Mouse (Mus musculus) liver, adult 2 months (tissue): ENCODE results near the gene Hmx2. TPM values are rescaled to one million over a fixed set of nuclear protein-coding genes. Genes with fewer than 3 reads are reported as not detected.

Source experiments
- DNase-seq: peaks from one replicate; pipeline ENCODE4 v3.0.0-alpha.2; 2011; ENCODE audit warnings: low read depth, low spot score; ENCODE audit errors: extremely low read depth
- H3K27ac ChIP-seq: fragments of 200-500 bp; replicated peaks from 2 replicates; pipeline ENCODE4 v1.5.1; 2012; ENCODE audit warnings: low read depth, mild to moderate bottlenecking, control low read depth, inconsistent platforms, low read length; ENCODE audit not compliant: insufficient read depth
- H3K27me3 ChIP-seq: fragments of 200-500 bp; 2 replicates; pipeline ENCODE4 v1.6.1; 2012; ENCODE audit warnings: mild to moderate bottlenecking, moderate library complexity, low read length, inconsistent platforms; ENCODE audit not compliant: control insufficient read depth, insufficient read depth
- H3K36me3 ChIP-seq: fragments of 200-500 bp; 2 replicates; pipeline ENCODE4 v1.6.1; 2012; ENCODE audit warnings: low read length, inconsistent platforms; ENCODE audit not compliant: control insufficient read depth, insufficient read depth
- H3K4me1 ChIP-seq: fragments of 200-500 bp; 2 replicates; pipeline ENCODE4 v1.6.1; 2011; ENCODE audit warnings: low read length; ENCODE audit not compliant: control insufficient read depth, insufficient read depth
- H3K4me3 ChIP-seq: fragments of 200-500 bp; 2 replicates; pipeline ENCODE4 v1.5.1; 2011; ENCODE audit warnings: low read depth, mild to moderate bottlenecking, control low read depth, low read length, moderate library complexity; ENCODE audit not compliant: insufficient read depth
- H3K79me2 ChIP-seq: fragments of 200-500 bp; 2 replicates; pipeline ENCODE4 v1.6.1; 2012; ENCODE audit warnings: inconsistent platforms, mild to moderate bottlenecking, low read length, moderate library complexity; ENCODE audit not compliant: control insufficient read depth, insufficient read depth
- H3K9ac ChIP-seq: fragments of 200-500 bp; 2 replicates; pipeline ENCODE4 v1.6.1; 2012; ENCODE audit warnings: low read depth, mild to moderate bottlenecking, control low read depth, inconsistent platforms, low read length
- CTCF ChIP-seq: fragments of 200-500 bp; IDR thresholded peaks from 2 replicates; pipeline ENCODE4 v1.5.1; 2011; ENCODE audit warnings: low read depth, low read length, control low read depth
- POLR2A ChIP-seq: fragments of 200-500 bp; IDR thresholded peaks from 2 replicates; pipeline ENCODE4 v1.6.1; 2011; ENCODE audit warnings: low read length, control low read depth; ENCODE audit not compliant: insufficient read depth; ENCODE audit errors: extremely low read depth
- WGBS: fragments of 180-500 bp; shearing (Covaris S2); methylation state at CpG from one replicate; pipeline ENCODE4 v1.1.7; 2018; 5-methylcytosine and 5-hydroxymethylcytosine counted together
- polyA plus RNA-seq: library from polyadenylated mRNA; depleted of rRNA; stranded (reverse); fragments of >200 nt; gene quantifications from 2 replicates; pipeline ENCODE4 v1.2.3, GENCODE M21; 2012; rRNA removed
- total RNA-seq: library from RNA; depleted of rRNA; stranded (reverse); fragments of >200 nt; gene quantifications from 2 replicates; pipeline ENCODE4 v1.2.3, GENCODE M21; 2014; rRNA removed

Hmx2 gene
- total RNA-seq (not detected in 2 replicates), polyA plus RNA-seq (not detected in 2 replicates)

DNA sequence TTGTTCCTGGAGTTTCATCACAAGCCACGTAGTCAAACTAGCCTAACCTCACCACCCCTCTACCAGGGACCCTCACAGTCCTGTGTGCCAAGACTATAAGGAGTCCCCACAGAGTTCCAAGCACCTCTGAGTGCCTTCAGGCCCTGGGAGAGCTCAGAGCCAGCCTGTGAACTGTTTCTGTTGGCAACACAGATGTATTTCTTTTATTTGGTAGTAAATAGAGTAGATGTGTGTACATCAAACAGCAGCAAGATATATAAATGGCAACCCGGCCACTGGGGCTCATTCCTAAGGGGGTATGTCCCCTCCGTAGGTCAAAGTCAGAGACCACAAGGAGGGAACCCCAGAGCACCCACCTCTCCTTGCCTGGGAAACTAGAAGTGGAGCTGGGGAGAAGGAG is at the start of gene Hmx2:
Gene Hmx2, plus strand, starts transcription at position 301 of the 400 bp plus-strand sequence.
- TF ChIP-seq CTCF (no peak), POLR2A (no peak)
- H3K4me3 ChIP-seq, result no peak within 1 kb of the TSS
- no peak within 1 kb of the TSS for H3K9ac ChIP-seq
- DNase-seq, result no peak
- no peaks in the 10 kb centered on the region for H3K36me3 ChIP-seq
- WGBS, result 7% methylated on average over 3 of the region's 3 CpGs
- H3K4me1 ChIP-seq, result peaks cover 3% of the 10 kb centered on the region; the same call in 1 of the 2 replicates
- H3K27me3 ChIP-seq, result peaks cover 55% of the 10 kb centered on the region
- H3K79me2 ChIP-seq, result no peaks in the 10 kb centered on the region
- no peak within 1 kb of the TSS for H3K27ac ChIP-seq

DNA sequence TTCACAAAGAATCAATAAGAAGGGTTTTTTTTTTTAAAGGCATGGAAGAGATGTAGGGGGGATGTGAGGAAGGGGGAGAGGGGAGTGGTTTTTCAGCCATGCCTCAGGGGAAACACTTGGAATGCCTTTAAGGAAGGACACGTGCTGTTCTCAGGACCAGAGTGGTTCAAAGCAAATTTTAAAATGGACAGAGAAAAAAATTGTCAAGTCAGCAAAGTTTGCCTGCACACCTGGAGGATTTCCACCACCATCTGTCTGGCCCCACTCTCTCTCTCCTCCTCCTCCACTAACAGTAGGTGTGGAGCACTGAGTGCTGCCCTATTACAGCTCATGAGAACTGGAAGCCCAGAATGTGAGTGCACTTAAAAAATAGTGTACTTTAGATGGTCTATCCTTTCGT is 44.8 kb upstream of the Hmx2 start:
- WGBS, result 66% methylated on average over 2 of the region's 2 CpGs
- Histone ChIP-seq H3K27ac (no peak overlapping the region), H3K79me2 (no peaks in the 10 kb centered on the region), H3K9ac (no peak overlapping the region), H3K36me3 (no peaks in the 10 kb centered on the region), H3K4me3 (no peak overlapping the region), H3K4me1 (no peaks in the 10 kb centered on the region), H3K27me3 (no peaks in the 10 kb centered on the region)
- no peak for TF ChIP-seq POLR2A
- TF ChIP-seq CTCF, result no peak
- no peak for DNase-seq

DNA sequence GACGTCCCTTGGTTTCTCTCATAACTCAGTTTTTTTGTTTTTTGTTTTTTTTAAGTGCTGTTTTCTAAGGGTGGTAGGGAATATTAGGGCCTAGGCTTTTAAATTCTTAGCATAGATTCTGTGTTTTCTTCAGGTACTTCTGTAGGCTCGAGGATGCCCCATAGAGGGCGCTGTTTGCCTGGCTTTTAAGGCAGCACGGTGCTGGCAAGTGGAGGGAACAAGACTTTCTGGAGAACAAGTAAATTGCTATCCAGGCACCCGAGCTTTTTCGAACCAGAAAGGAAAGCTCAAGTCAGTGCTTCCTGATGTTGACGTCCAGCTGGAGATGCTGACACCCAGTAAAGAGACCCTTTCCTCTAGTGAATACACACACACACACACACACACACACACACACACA is 8.6 kb upstream of the Hmx2 start:
- under 1% methylated on average over 7 of the region's 7 CpGs for WGBS
- no peak for TF ChIP-seq POLR2A
- peak; percentile 87 for TF ChIP-seq CTCF
- Histone ChIP-seq H3K9ac (no peak overlapping the region), H3K27me3 (peaks cover 28% of the 10 kb centered on the region), H3K4me1 (peaks cover 3% of the 10 kb centered on the region; the same call in 1 of the 2 replicates), H3K79me2 (no peaks in the 10 kb centered on the region), H3K4me3 (no peak overlapping the region), H3K27ac (no peak overlapping the region), H3K36me3 (no peaks in the 10 kb centered on the region)
- DNase-seq, result peak; percentile 56

DNA sequence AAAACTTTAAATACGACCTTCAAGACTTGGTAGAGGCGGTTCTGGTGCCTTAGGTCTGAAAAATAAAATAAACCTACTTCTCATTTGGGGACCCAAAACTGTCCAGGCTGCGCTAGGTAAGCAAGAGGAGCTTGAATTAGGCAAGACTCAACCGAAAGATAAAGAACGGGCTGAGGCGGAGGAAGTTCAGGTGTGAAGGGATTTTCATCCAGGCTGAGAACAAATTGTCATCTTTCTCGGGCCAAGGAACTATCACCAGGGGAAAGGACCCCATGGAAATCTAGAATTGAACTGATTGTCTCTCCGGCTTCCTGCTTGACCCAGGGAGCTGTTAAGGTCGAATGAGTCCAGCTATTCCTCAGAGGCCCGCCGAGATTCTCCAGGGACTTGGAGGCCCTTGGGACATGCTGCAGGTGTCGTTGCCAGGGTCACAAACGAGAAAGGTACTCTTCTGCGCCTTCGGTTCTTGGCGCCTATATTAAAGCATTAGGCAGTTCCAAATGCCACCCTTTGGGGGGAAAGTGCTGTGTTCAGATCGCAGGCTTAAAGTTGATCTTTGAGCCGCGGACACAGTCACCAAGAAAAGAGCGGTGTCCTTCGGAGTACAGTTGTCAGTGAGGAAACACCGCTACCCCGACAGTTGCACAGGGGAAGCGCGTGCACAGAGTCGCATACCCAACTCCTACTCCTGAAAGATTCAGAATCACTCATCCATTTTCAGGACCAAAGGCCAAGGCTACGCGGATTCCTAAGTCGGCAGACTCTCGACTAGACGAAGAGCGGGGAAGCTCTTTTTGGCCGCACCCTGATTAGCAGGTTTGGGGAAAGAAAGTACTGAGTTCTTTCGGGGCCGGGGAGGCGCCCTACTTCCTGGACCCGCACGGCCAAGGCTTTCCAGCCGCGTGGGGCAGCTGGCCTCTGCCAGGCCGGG is 7.1 kb upstream of the Hmx2 start:
- 4% methylated on average over 41 of the region's 41 CpGs for WGBS
- H3K9ac ChIP-seq, result no peak overlapping the region
- no peak overlapping the region for H3K27ac ChIP-seq
- DNase-seq, result no peak
- peaks cover 34% of the 10 kb centered on the region for H3K27me3 ChIP-seq
- peaks cover 3% of the 10 kb centered on the region; the same call in 1 of the 2 replicates for H3K4me1 ChIP-seq
- no peaks in the 10 kb centered on the region for H3K79me2 ChIP-seq
- TF ChIP-seq CTCF, result no peak
- no peaks in the 10 kb centered on the region for H3K36me3 ChIP-seq
- no peak overlapping the region for H3K4me3 ChIP-seq

DNA sequence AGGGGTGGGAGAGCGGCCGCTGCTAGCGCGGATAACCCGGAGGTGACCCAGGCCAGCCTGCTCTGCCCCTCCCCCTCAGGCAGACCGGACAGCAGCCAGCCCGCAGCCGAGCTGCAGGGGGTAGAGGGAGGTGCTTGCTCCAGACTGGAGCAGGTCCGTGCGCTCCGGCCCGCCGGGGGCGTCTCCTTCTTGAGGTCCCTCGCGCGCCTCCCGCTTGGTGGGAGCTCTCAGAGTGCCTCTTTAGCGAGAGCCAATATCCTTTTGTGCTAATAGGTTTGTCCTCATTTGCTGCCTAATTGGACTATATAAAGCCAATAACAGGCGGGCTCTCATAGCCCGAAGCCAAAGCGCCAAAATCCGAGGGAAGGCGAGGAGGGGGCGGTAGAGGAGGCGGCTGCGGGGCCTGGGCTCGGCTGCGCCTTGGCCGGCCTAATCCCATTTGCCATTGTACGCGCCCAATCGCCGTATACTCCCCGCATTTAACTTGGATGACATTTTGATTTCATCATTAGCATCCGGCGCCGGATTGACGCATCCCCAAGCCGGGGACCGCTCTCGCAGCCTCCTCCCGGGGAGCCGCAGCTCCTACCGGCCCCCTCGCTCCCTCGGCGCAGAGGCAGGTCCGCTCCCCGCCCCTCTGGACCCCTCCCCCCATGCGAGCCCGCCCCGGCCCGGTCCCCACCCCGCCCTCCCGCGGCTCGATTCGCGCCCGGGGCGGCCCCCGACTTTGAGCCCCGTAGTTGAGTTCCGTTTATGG is 6.3 kb upstream of the Hmx2 start, which contains the start of gene Hmx3:
Gene Hmx3, plus strand, starts transcription at position 753 of the 757 bp plus-strand sequence.
- Histone ChIP-seq H3K4me3 (no peak within 1 kb of the TSS; the same call in 1 of the 2 replicates), H3K27ac (no peak within 1 kb of the TSS), H3K4me1 (peaks cover 3% of the 10 kb centered on the region; the same call in 1 of the 2 replicates), H3K79me2 (no peaks in the 10 kb centered on the region), H3K27me3 (peaks cover 39% of the 10 kb centered on the region), H3K36me3 (no peaks in the 10 kb centered on the region), H3K9ac (no peak within 1 kb of the TSS)
- DNase-seq, result no peak
- WGBS, result 2% methylated on average over 65 of the region's 65 CpGs
- TF ChIP-seq POLR2A, result no peak
- no peak for TF ChIP-seq CTCF
